Mouse (Mus musculus) G1E (cell line): ENCODE data around the gene Osbpl9.

Source experiments
- CTCF ChIP-seq: IDR thresholded peaks from 2 replicates; pipeline ENCODE4 v1.5.1; 2012; ENCODE audit warnings: low read depth, low read length, inconsistent platforms, mixed read lengths
- GATA1 ChIP-seq: IDR thresholded peaks from 2 replicates; pipeline ENCODE4 v1.6.1; 2012; ENCODE audit warnings: borderline replicate concordance, low read length, inconsistent platforms, mixed read lengths
- GATA2 ChIP-seq: IDR thresholded peaks from 2 replicates; pipeline ENCODE4 v1.6.1; 2012; ENCODE audit warnings: low read depth, low read length, inconsistent platforms, borderline replicate concordance
- TAL1 ChIP-seq: conservative IDR thresholded peaks from 2 replicates; pipeline ENCODE4 v1.6.1; 2012; ENCODE audit warnings: low read depth, low read length, inconsistent platforms, mixed read lengths

DNA sequence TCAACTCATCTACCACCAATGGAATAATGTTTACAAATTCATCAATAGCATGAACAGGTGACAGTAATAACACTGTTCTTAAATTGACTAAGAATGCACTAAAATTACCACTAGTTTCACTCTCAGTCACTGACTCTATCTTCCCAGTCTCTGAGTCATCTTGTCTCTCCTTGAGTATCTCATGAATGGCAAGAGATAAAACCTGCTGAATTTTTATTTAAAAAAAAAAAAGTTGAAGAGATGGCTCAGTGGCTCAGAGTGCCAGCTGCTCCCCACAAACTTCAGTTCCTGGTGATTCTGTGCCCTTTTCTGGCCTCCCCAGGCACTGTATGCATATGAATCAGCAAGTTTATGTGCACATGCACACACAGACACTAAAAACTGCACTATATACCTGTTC lies 96.8 kb downstream of the Osbpl9 start:
- TF ChIP-seq GATA1 (no peak), TAL1 (no peak), CTCF (no peak), GATA2 (no peak)
